Mouse (Mus musculus) ES-Bruce4 (cell line): ENCODE data around the gene Tm4sf20. TPM values are rescaled to one million over a fixed set of nuclear protein-coding genes. Genes with fewer than 3 reads are reported as not detected.

Source experiments
- H3K27ac ChIP-seq: 2 replicates; pipeline ENCODE4 v1.5.1; 2012; ENCODE audit warnings: low read length, inconsistent platforms; ENCODE audit not compliant: insufficient read depth
- H3K27me3 ChIP-seq: 2 replicates; pipeline ENCODE4 v1.6.1; 2012; ENCODE audit warnings: mild to moderate bottlenecking, low read length, inconsistent platforms; ENCODE audit not compliant: control insufficient read depth, poor library complexity, insufficient read depth, severe bottlenecking
- H3K36me3 ChIP-seq: 2 replicates; pipeline ENCODE4 v1.6.1; 2012; ENCODE audit warnings: inconsistent platforms, mild to moderate bottlenecking, low read length, moderate library complexity; ENCODE audit not compliant: control insufficient read depth, poor library complexity, insufficient read depth, severe bottlenecking
- H3K4me1 ChIP-seq: one replicate; pipeline ENCODE4 v1.8.1; 2011; ENCODE audit warnings: low read length; ENCODE audit not compliant: control insufficient read depth, insufficient read depth
- H3K4me3 ChIP-seq: 2 replicates; pipeline ENCODE4 v1.5.1; 2011; ENCODE audit warnings: low read depth, mild to moderate bottlenecking, low read length
- H3K9ac ChIP-seq: 2 replicates; pipeline ENCODE4 v1.6.1; 2012; ENCODE audit warnings: low read depth, mild to moderate bottlenecking, inconsistent platforms; ENCODE audit not compliant: poor library complexity, severe bottlenecking
- H3K9me3 ChIP-seq: replicated peaks from 2 replicates; pipeline ENCODE4 v1.6.1; 2012; ENCODE audit warnings: mild to moderate bottlenecking, low read length, inconsistent platforms; ENCODE audit not compliant: control insufficient read depth, poor library complexity, insufficient read depth, severe bottlenecking
- CTCF ChIP-seq: IDR thresholded peaks from one replicate; pipeline ENCODE4 v1.8.1; 2011; ENCODE audit warnings: low read depth, low read length
- EP300 ChIP-seq: IDR thresholded peaks from 2 replicates; pipeline ENCODE4 v1.6.1; 2011; ENCODE audit warnings: low read depth, low read length; ENCODE audit not compliant: insufficient read depth
- POLR2A ChIP-seq: IDR thresholded peaks from one replicate; pipeline ENCODE4 v1.8.1; 2011; ENCODE audit warnings: low read length; ENCODE audit not compliant: insufficient read depth
- polyA plus RNA-seq: library from polyadenylated mRNA; stranded (reverse); fragments of >200 nt; gene quantifications from 2 replicates; pipeline ENCODE4 v1.2.4, GENCODE M21; 2011; ENCODE audit warnings: low read depth; ENCODE audit not compliant: missing spikeins, insufficient read depth, insufficient read length

Tm4sf20 gene
- polyA plus RNA-seq, 1 experiment, result not detected

DNA sequence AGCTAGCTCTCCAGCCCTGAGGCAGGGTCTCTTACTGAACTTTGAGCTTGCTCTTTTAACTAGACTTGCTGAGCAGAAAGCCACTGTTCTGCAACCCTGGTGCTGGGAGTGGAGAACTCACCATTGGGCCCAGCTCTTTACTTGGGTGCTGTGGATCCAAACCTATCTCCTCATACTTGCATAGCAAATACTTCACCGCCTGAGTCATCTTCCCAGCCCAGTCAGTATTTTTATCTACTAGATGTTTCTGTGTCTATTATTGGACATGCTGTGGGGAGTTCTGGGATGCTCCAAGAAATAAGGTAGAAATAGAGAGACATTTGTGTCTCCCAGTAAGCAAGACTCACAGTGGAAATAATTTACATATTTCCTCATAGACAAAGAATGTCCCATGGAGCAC, 35.8 kb upstream of the Tm4sf20 start:
- TF ChIP-seq POLR2A, result no peak
- TF ChIP-seq CTCF, result no peak
- TF ChIP-seq EP300, result no peak
- Histone ChIP-seq H3K9me3 (no peaks in the 10 kb centered on the region), H3K4me1 (no peaks in the 10 kb centered on the region), H3K4me3 (no peak overlapping the region), H3K27ac (no peak overlapping the region), H3K9ac (no peak overlapping the region), H3K27me3 (no peaks in the 10 kb centered on the region; the same call in 1 of the 2 replicates), H3K36me3 (no peaks in the 10 kb centered on the region)

DNA sequence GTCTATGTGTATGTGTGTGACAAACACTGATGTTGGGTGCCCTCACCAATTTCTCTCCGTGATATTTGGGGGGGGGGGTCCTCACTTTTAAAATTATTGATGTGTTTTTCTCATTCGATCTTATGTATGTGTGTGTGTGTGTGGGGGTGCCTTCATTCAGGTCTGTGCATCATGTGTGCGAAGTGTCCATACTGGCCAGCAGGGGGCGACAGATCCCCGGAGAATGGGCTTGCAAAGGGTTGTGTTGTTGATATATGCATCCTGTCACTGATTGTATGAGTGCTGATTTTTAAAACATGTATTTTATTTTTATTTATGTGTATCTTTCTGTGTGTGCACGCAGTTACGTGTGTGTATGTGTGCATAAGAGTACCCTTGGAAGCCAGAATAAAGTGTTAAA, 35.3 kb upstream of the Tm4sf20 start:
- no peaks in the 10 kb centered on the region for H3K4me1 ChIP-seq
- H3K9ac ChIP-seq, result no peak overlapping the region
- no peak overlapping the region for H3K4me3 ChIP-seq
- H3K9me3 ChIP-seq, result no peaks in the 10 kb centered on the region
- H3K36me3 ChIP-seq, result no peaks in the 10 kb centered on the region
- TF ChIP-seq CTCF (peak; percentile 84), POLR2A (no peak), EP300 (no peak)
- H3K27ac ChIP-seq, result no peak overlapping the region
- no peaks in the 10 kb centered on the region; the same call in 1 of the 2 replicates for H3K27me3 ChIP-seq

DNA sequence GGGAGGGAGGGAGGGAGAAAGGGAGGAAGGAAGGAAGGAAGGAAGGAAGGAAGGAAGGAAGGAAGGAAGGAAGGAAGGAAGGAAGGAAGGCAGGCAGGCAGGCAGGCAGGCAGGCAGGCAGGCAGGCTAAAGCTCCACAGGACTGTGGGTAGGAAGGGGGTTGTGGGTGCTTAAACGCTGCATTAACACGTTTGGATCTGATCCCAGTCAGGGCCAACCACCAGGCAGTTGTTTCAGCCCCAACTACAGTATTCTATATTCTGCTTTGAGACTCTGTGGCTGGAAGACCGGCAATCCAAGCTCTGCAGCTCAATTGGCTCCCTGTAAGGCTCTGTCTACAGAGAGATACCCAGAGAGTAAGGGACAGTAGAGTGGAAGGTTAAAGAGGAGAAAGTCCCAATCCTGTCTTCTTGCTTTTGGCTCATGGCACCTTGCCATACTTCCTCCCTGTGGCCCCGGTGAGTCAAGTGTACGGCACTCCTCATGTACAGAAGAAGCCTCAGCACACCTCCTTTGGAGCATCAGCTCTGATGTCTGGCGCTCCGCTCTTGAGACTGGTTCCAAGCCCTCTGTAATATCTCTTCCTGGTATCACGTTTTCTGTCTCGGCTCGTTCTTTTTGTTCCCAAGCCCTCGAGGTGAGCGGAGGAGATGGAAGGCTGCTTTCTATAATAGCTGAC, 33.0 kb upstream of the Tm4sf20 start:
- H3K9me3 ChIP-seq, result no peaks in the 10 kb centered on the region
- no peaks in the 10 kb centered on the region for H3K36me3 ChIP-seq
- H3K9ac ChIP-seq, result no peak overlapping the region
- no peaks in the 10 kb centered on the region; the same call in 1 of the 2 replicates for H3K27me3 ChIP-seq
- H3K4me1 ChIP-seq, result no peaks in the 10 kb centered on the region
- H3K27ac ChIP-seq, result no peak overlapping the region
- H3K4me3 ChIP-seq, result no peak overlapping the region
- TF ChIP-seq CTCF (no peak), EP300 (no peak), POLR2A (no peak)

DNA sequence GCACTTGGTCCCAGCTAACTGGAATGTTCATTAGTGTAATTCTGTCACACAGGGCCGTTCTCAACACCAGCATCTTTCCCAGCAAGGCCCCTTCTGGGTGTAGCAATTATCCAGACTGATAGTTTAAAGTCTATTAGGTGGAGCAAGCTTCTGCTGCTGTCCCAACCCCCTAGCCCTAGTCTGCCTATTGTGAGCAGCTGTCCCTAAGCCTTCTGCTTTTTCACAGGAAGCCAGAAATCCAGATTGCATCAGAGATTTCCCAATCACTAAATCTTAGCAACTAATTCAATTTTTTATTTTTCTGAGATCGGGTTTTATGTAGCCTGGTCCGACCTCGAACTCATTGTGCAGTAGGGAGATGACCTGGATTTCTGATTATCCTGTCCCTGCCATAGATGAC, 30.7 kb upstream of the Tm4sf20 start:
- Histone ChIP-seq H3K9me3 (no peaks in the 10 kb centered on the region), H3K4me3 (no peak overlapping the region), H3K27ac (no peak overlapping the region), H3K27me3 (no peaks in the 10 kb centered on the region; the same call in 1 of the 2 replicates), H3K9ac (no peak overlapping the region), H3K4me1 (no peaks in the 10 kb centered on the region), H3K36me3 (no peaks in the 10 kb centered on the region)
- no peak for TF ChIP-seq CTCF
- TF ChIP-seq EP300, result no peak
- no peak for TF ChIP-seq POLR2A

DNA sequence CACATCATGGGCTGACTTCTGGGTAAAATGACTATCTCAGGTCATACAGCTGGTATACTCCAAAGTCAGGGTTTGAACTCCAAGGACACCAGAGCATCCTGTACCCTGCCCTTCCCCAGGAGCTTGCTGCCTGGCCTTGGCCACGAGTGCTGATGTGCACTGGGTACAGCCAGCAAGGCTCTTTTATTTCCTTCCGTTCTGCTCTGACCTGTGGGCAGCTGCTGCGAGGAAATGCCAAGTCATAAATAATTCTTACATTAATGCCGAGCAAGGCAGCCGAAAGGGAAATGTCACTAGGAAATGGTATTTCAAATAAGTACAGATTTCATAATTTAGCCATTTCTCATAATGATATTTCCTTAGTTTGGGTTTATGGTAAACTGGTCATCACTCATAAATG, 30.0 kb upstream of the Tm4sf20 start:
- H3K4me3 ChIP-seq, result no peak overlapping the region
- H3K27me3 ChIP-seq, result no peaks in the 10 kb centered on the region; the same call in 1 of the 2 replicates
- no peak overlapping the region for H3K9ac ChIP-seq
- H3K4me1 ChIP-seq, result no peaks in the 10 kb centered on the region
- TF ChIP-seq POLR2A (no peak), EP300 (no peak)
- H3K36me3 ChIP-seq, result no peaks in the 10 kb centered on the region
- no peaks in the 10 kb centered on the region for H3K9me3 ChIP-seq
- no peak overlapping the region for H3K27ac ChIP-seq

DNA sequence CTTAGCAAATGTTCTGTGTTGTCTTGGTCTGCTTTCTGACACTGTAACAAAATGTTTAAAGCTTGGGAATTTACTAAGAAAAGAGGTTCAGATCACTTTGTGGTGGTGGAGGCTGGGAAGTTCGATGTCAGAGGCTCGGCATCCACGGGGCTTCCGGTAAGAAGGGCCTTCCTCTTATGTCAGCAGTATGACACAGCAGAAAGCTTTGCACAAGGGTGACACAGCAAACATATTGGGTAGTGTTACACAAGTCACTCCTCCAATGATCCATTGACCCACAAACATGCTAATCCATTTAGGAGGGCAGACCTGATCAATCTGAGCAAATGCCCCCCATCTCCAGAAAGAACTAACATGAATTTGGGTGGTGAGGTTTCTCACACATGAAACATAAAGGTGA, 28.8 kb upstream of the Tm4sf20 start:
- TF ChIP-seq CTCF, result no peak
- TF ChIP-seq POLR2A, result no peak
- no peak for TF ChIP-seq EP300
- Histone ChIP-seq H3K27me3 (no peaks in the 10 kb centered on the region), H3K9me3 (no peaks in the 10 kb centered on the region), H3K36me3 (no peaks in the 10 kb centered on the region), H3K4me3 (no peak overlapping the region), H3K27ac (no peak overlapping the region), H3K9ac (no peak overlapping the region), H3K4me1 (no peaks in the 10 kb centered on the region)
